Mouse (Mus musculus): ENCODE results near the gene Trio.

DNA sequence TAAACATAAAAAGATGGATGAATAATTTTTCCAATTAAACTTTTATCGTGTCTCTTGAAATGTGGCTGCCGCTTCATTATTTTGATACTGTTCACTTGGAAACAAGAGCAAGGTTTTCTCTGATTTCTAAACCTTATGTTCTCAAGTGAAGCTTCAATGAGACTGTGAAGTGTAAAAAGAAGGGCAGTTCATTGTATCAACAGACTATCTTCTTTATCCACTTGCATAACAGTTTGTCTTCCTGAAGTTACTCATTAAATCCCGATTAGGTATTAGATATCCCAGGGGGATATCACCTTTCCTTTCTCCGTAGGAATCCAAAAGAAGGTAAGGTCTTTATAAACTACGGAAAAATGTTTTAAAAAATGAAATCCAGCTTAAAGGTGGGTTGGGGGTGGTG, 44.6 kb upstream of the Trio start:
- TF ChIP-seq CTCF (IDR thresholded peaks at IDR 0.05; ENCODE audit: borderline replicate concordance, insufficient read depth, low read length), result no peak
- TF ChIP-seq POLR2A (IDR thresholded peaks at IDR 0.05; ENCODE audit: low read depth, low read length), result no peak

Data from embryonic fibroblast, embryonic 13.5 days (primary cell).